Mouse (Mus musculus) adrenal gland, postnatal 10 days (tissue): ENCODE data around the gene Olfr168. TPM values are rescaled to one million over a fixed set of nuclear protein-coding genes. Genes with fewer than 3 reads are reported as not detected.
"Not testable (repeated sequence)": the region's sequence is repeated elsewhere in the genome, so short reads cannot be mapped to it uniquely, and the experiment has no call there.

Experiments
- DNase-seq: peaks from one replicate; pipeline ENCODE4 v3.0.0; 2021; ENCODE audit warnings: mixed read lengths
- long read RNA-seq, 2 experiments: library from polyadenylated mRNA; stranded (forward); transcript quantifications; one replicate each; pipeline ENCODE4 v2.0.0; 2021
- total RNA-seq, 2 experiments: library from RNA; stranded (reverse); gene quantifications; 2 replicates each; pipeline ENCODE4 v1.2.3; 2021

The Olfr168 gene
- total RNA-seq = not detected
- long read RNA-seq, experiment 1 = 0 reads
- long read RNA-seq, experiment 2 = 0 reads

DNA sequence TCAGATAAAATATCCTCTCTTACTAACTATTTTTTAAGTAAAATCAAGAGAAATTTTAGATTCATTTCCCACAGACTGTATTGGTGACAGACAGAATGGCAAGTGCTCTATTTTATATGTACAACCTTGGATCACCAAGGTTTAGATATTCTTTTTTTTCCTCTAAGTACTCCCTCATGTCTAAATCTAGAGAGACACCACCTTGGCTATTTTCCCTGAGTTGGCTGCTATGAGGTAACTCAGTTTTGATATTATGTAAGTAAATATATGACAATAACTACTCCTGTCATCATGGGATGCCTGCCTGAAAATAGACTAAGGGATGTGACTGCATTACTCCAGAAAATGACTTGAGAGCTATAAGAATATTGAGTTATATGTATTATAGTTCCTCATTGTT lies at the start of gene Olfr168:
Gene Olfr168 (minus strand): TSS at position 101 of the 400 bp plus-strand sequence.
- no peak for DNase-seq

DNA sequence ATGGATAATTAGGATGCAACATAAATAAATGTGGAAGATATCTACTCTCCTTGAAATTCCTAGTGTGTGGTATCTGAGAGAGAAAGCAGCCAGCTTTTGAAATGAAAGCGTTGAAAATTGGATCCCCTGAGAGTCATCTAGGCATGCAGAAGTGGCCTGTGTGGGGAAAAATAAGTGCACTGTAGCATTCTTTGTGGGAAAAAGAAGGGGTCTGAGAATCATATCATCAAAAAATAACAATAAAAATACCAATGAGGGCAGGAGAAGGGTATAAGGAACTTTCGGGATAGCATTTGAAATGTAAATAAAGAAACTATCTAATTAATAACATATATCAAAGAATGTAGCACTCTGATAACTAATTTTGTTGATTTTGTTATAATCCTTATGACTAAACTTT lies 36.4 kb upstream of the Olfr168 start, which contains the start of gene Olfr169:
Gene Olfr169 (minus strand): TSS at position 101 of the 400 bp plus-strand sequence.
- DNase-seq = not testable (repeated sequence)

DNA sequence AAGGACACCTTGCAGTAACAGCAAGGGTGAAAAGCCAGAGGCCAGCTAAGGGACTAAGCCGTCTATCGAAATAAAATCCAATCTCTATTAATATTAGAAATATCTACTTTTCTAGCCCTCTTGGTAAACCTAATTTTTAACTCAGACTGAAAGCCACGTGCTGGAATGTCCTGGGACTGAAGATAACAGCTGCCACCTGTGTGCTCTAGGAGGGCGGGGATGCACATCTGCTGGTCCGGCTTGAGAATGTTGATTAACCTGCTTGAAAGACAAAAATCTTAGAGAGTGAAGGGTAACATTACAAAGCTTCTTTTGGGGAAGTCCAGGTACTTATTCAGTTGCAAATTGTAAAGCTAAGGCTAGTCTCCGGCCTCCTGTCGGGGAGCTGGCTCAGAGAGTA lies 18.1 kb upstream of the Olfr168 start:
- DNase-seq = not testable (repeated sequence)

GRCm38 (mm10) chr16:19552246-19552645 lies 16.9 kb upstream of the Olfr168 start:
- DNase-seq = not testable (repeated sequence)

DNA sequence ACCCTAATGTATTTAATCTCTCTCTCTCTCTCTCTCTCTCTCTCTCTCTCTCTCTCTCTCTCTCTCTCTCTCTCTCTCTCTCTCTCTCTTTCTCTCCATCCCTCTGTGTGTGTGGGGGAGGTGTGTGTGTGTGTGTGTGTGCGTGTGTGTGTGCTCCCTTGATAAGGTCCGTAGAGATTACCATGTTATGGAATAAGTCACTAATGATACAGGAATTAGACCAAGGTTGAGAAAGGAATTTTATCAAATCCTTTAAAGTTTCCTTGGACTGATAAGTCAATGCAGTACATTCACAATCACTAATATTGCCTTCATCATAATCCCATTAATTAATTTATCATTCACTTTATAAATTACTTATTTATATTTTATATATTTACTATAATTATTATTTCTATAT lies 13.2 kb downstream of the Olfr168 start, which contains the start of gene Olfr167:
Gene Olfr167 (minus strand): TSS at position 101 of the 400 bp plus-strand sequence.
- DNase-seq = no peak

- no peak for DNase-seq
Measured at GRCm38 (mm10) chr16:19483394-19483793, 52.0 kb downstream of the Olfr168 start, which contains the start of gene Olfr166. Gene Olfr166, plus strand, starts transcription at chr16:19483694.

Other genes with a start within 250 kb of the Olfr168 start
- not detected for gene Olfr164, start 221.5 kb downstream of the Olfr168 start, total RNA-seq
- not detected for gene Olfr165, start 112.4 kb downstream of the Olfr168 start, total RNA-seq
- gene Olfr166, start 51.9 kb downstream of the Olfr168 start, total RNA-seq = not detected
- not detected for gene Olfr167, start 13.3 kb downstream of the Olfr168 start, total RNA-seq
- not detected for gene Olfr169, start 36.3 kb upstream of the Olfr168 start, total RNA-seq
- gene Olfr170, start 76.3 kb upstream of the Olfr168 start, total RNA-seq = not detected
- not detected for gene Olfr171, start 94.4 kb upstream of the Olfr168 start, total RNA-seq
- gene Lamp3, start 170.8 kb upstream of the Olfr168 start, total RNA-seq = not detected
- gene B3gnt5, start 224.7 kb upstream of the Olfr168 start, total RNA-seq = 1 to 10 TPM; 1.4 to 1.9 TPM